Mouse (Mus musculus): ENCODE data around the gene Ntm.

DNA sequence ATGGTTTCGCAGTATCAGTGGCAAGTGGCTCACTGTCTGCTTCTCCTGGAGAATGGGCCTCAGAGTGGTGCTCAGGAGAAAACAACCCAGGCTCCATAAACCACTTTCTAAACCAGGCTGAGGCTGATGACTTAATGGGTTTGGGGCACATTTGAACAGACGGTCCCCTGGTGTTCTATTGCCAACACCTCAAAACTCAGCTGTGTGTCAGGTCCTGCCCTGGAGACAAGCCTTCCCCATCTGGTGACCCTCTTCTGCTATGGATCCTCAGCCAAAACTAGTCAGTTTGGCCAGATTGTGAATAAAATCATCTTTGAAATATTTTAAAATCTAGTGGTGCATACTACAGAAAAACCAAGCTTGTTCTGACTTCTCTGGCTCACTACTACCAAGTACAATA lies 907.3 kb downstream of the Ntm start:
- TF ChIP-seq POLR2A (IDR thresholded peaks at IDR 0.05; ENCODE audit: insufficient read length, low read depth) = no peak
- no peak for TF ChIP-seq TCF12 (IDR thresholded peaks at IDR 0.05; ENCODE audit: insufficient read depth, poor library complexity, severe bottlenecking)
- no peak for TF ChIP-seq MAX (IDR thresholded peaks at IDR 0.05; ENCODE audit: low read depth)
- no peak for TF ChIP-seq USF1 (IDR thresholded peaks at IDR 0.05; ENCODE audit: low read depth)
- TF ChIP-seq MYOD1 (IDR thresholded peaks at IDR 0.05; ENCODE audit: control insufficient read depth in 1 of 3, insufficient read length in 2 of 3, low read depth in 2 of 3) = no peak
- no peak for TF ChIP-seq CEBPB (IDR thresholded peaks at IDR 0.05; ENCODE audit: insufficient read depth, poor library complexity, severe bottlenecking)
- TF ChIP-seq E2F4 (IDR thresholded peaks at IDR 0.05; ENCODE audit: insufficient read depth) = no peak
- no peak for TF ChIP-seq POLR2AphosphoS2 (IDR thresholded peaks at IDR 0.05; ENCODE audit: insufficient read length, low read depth)
- TF ChIP-seq REST (IDR thresholded peaks at IDR 0.05; ENCODE audit: insufficient read depth, insufficient read length) = no peak
- TF ChIP-seq SRF (IDR thresholded peaks at IDR 0.05; ENCODE audit: control insufficient read depth, insufficient read length, low read depth) = no peak
